25 mouse cellular contexts compared by ENCODE assay signal in genomic region chr16:77471868-77472267, GRCm38 (mm10).
A peak's percentile ranks its signal among the peaks of the same experiment; 100 is the strongest.
DNase-seq lines count a peak whose midpoint lies in the region; ATAC-seq and TF ChIP-seq lines count a peak whose summit lies in the region.
"Had no signal": no experiment of that assay in that cellular context is flagged by ENCODE, and none has a peak within 500 bp of the region (broad histone marks: within the 10 kb centered on the region; RNA-seq: fewer than 3 reads in every experiment).

No protein-coding gene starts in this region.

- no peaks in the 10 kb centered on the region for H3K27me3 ChIP-seq in forebrain, embryonic 13.5 days
- no peaks in the 10 kb centered on the region for H3K27me3 ChIP-seq in forebrain, embryonic 15.5 days
- H3K27me3 ChIP-seq in lung, embryonic 14.5 days (ENCODE audit: insufficient read depth, low read length) = no peaks in the 10 kb centered on the region
- no peaks in the 10 kb centered on the region for H3K27me3 ChIP-seq in hindbrain, embryonic 16.5 days (replicated peaks; ENCODE audit: control insufficient read depth, insufficient read depth, low read length)
- H3K27me3 ChIP-seq in neural tube, embryonic 15.5 days (replicated peaks) = no peaks in the 10 kb centered on the region
- H3K27me3 ChIP-seq: CH12.LX; forebrain, embryonic 12.5 days; heart, embryonic 15.5 days; lung, embryonic 15.5 days; megakaryocyte, embryonic 14.5 days; midbrain, embryonic 13.5 days had no signal

- no peak overlapping the region for H3K4me3 ChIP-seq in forebrain, embryonic 13.5 days
- H3K4me3 ChIP-seq in forebrain, embryonic 15.5 days = no peak overlapping the region
- no peak overlapping the region for H3K4me3 ChIP-seq in lung, embryonic 14.5 days (ENCODE audit: low read depth, low read length)
- H3K4me3 ChIP-seq in hindbrain, embryonic 16.5 days (ENCODE audit: low read length) = no peak overlapping the region
- H3K4me3 ChIP-seq in neural tube, embryonic 15.5 days (replicated peaks) = no peak overlapping the region
- H3K4me3 ChIP-seq: erythroblast, embryonic 14.5 days; forebrain, embryonic 12.5 days; heart, embryonic 10.5 days; heart, embryonic 15.5 days; lung, embryonic 15.5 days; midbrain, embryonic 13.5 days had no signal

- no peak overlapping the region for H3K4me2 ChIP-seq in forebrain, embryonic 13.5 days
- no peak overlapping the region for H3K4me2 ChIP-seq in forebrain, embryonic 15.5 days (replicated peaks)
- H3K4me2 ChIP-seq in lung, embryonic 14.5 days = no peak overlapping the region
- no peak overlapping the region for H3K4me2 ChIP-seq in hindbrain, embryonic 16.5 days (ENCODE audit: low read length)
- no peak overlapping the region for H3K4me2 ChIP-seq in neural tube, embryonic 15.5 days
- H3K4me2 ChIP-seq: forebrain, embryonic 12.5 days; heart, embryonic 15.5 days; lung, embryonic 15.5 days; midbrain, embryonic 13.5 days had no signal

- H3K4me1 ChIP-seq in forebrain, embryonic 13.5 days = peaks cover 10% of the 10 kb centered on the region; the same call in 1 of the 2 replicates
- H3K4me1 ChIP-seq in forebrain, embryonic 15.5 days = peaks cover 5% of the 10 kb centered on the region
- H3K4me1 ChIP-seq in lung, embryonic 14.5 days (ENCODE audit: insufficient read depth) = no peaks in the 10 kb centered on the region
- no peaks in the 10 kb centered on the region for H3K4me1 ChIP-seq in hindbrain, embryonic 16.5 days (ENCODE audit: control insufficient read depth, insufficient read depth, low read depth, low read length)
- 0 out of 2 replicates have a peak, but pooled peaks cover 7% of the 10 kb centered on the region for H3K4me1 ChIP-seq in neural tube, embryonic 15.5 days
- H3K4me1 ChIP-seq: forebrain, embryonic 12.5 days; heart, embryonic 10.5 days; lung, embryonic 15.5 days; megakaryocyte, embryonic 14.5 days; midbrain, embryonic 13.5 days had no signal

- H3K36me3 ChIP-seq in forebrain, embryonic 13.5 days (ENCODE audit: poor library complexity, severe bottlenecking) = peaks cover 19% of the 10 kb centered on the region
- no peaks in the 10 kb centered on the region for H3K36me3 ChIP-seq in forebrain, embryonic 15.5 days
- no peaks in the 10 kb centered on the region for H3K36me3 ChIP-seq in lung, embryonic 14.5 days (ENCODE audit: insufficient read depth)
- H3K36me3 ChIP-seq in hindbrain, embryonic 16.5 days (ENCODE audit: control insufficient read depth, insufficient read depth, low read length) = no peaks in the 10 kb centered on the region
- H3K36me3 ChIP-seq in neural tube, embryonic 15.5 days = no peaks in the 10 kb centered on the region
- H3K36me3 ChIP-seq: heart, embryonic 10.5 days; heart, embryonic 15.5 days; lung, embryonic 15.5 days had no signal

- WGBS in forebrain, embryonic 13.5 days = 93% methylated on average over 3 of the region's 3 CpGs
- 96% methylated on average over 3 of the region's 3 CpGs for WGBS in forebrain, embryonic 15.5 days
- 90% methylated on average over 3 of the region's 3 CpGs for WGBS in lung, embryonic 14.5 days
- 90% methylated on average over 3 of the region's 3 CpGs for WGBS in hindbrain, embryonic 16.5 days
- 97% methylated on average over 3 of the region's 3 CpGs for WGBS in neural tube, embryonic 15.5 days

- no peak for DNase-seq in lung, embryonic 14.5 days
- DNase-seq in lung, postnatal 10 days = no peak
- no peak for DNase-seq in cerebellum, postnatal 25 days
- DNase-seq: adrenal gland, adult 8-10 months; cerebellum, adult 11 months; cerebellum, adult 9-10 months; gastrocnemius, postnatal 25 days; kidney, adult 11 months; kidney, postnatal 25 days; liver; lung, postnatal 36 days; right cerebral cortex, adult 18-20 months had no signal

- 0 out of 2 replicates have a peak, but pooled peaks have one; percentile 7 for ATAC-seq in forebrain, embryonic 13.5 days
- no peak for ATAC-seq in forebrain, embryonic 15.5 days (replicated peaks)
- peak; percentile 36; the same call in 1 of the 2 replicates for ATAC-seq in lung, embryonic 14.5 days (ENCODE audit: insufficient read depth)
- 0 out of 2 replicates have a peak, but pooled peaks have one; percentile 38 for ATAC-seq in hindbrain, embryonic 16.5 days
- ATAC-seq in neural tube, embryonic 15.5 days (ENCODE audit: low FRiP score) = no peak; the same call in 1 of the 2 replicates

- no peaks in the 10 kb centered on the region for H3K9me3 ChIP-seq in forebrain, embryonic 13.5 days (replicated peaks)
- no peaks in the 10 kb centered on the region for H3K9me3 ChIP-seq in forebrain, embryonic 15.5 days
- H3K9me3 ChIP-seq in lung, embryonic 14.5 days (ENCODE audit: low read depth, low read length) = no peaks in the 10 kb centered on the region
- H3K9me3 ChIP-seq in hindbrain, embryonic 16.5 days (ENCODE audit: control insufficient read depth, low read length) = no peaks in the 10 kb centered on the region
- H3K9me3 ChIP-seq in neural tube, embryonic 15.5 days (replicated peaks) = no peaks in the 10 kb centered on the region
- H3K9me3 ChIP-seq: forebrain, embryonic 12.5 days; heart, embryonic 10.5 days; heart, embryonic 15.5 days; lung, embryonic 15.5 days; midbrain, embryonic 13.5 days had no signal

- no peak overlapping the region for H3K9ac ChIP-seq in forebrain, embryonic 13.5 days
- H3K9ac ChIP-seq in forebrain, embryonic 15.5 days (replicated peaks) = no peak overlapping the region
- no peak overlapping the region for H3K9ac ChIP-seq in lung, embryonic 14.5 days
- no peak overlapping the region for H3K9ac ChIP-seq in hindbrain, embryonic 16.5 days (ENCODE audit: low read depth, low read length)
- no peak overlapping the region for H3K9ac ChIP-seq in neural tube, embryonic 15.5 days (replicated peaks)
- H3K9ac ChIP-seq: forebrain, embryonic 12.5 days; heart, embryonic 15.5 days; liver, embryonic 14.5 days; lung, embryonic 15.5 days; midbrain, embryonic 13.5 days had no signal

- no peak for TF ChIP-seq CTCF in lung, embryonic 14.5 days (IDR thresholded peaks at IDR 0.05; ENCODE audit: low read depth)

- no peak overlapping the region for H3K27ac ChIP-seq in forebrain, embryonic 13.5 days
- H3K27ac ChIP-seq in forebrain, embryonic 15.5 days (replicated peaks) = no peak overlapping the region
- H3K27ac ChIP-seq in lung, embryonic 14.5 days (ENCODE audit: low read depth) = no peak overlapping the region
- H3K27ac ChIP-seq in hindbrain, embryonic 16.5 days (ENCODE audit: low read depth, low read length) = no peak overlapping the region
- H3K27ac ChIP-seq in neural tube, embryonic 15.5 days (replicated peaks) = 0 out of 2 replicates have a peak overlapping the region, but pooled peaks have one; percentile 23
- H3K27ac ChIP-seq: forebrain, embryonic 12.5 days; heart, embryonic 10.5 days; heart, embryonic 15.5 days; liver, embryonic 14.5 days; lung, embryonic 15.5 days; midbrain, embryonic 13.5 days had no signal

Comparison
In these comparisons a context has a peak if more than half of its experiments do, and no peak if none do; other contexts are left out.
1. ATAC-seq: peak in forebrain, embryonic 13.5 days (single experiment), lung, embryonic 14.5 days (single experiment) and hindbrain, embryonic 16.5 days (single experiment); none in forebrain, embryonic 15.5 days (single experiment) and neural tube, embryonic 15.5 days (single experiment).